Mouse (Mus musculus): ENCODE data around the gene Gm8300. TPM values are rescaled to one million over a fixed set of nuclear protein-coding genes. Genes with fewer than 3 reads are reported as not detected.
"Not testable (repeated sequence)": the region's sequence is repeated elsewhere in the genome, so short reads cannot be mapped to it uniquely, and the experiment has no call there.

The Gm8300 gene
- not detected in 2 replicates for polyA plus RNA-seq (2012; rRNA removed)

GRCm38 (mm10) chr12:87514016-87514415 lies at the start of gene Gm8300:
Gm8300 (plus strand) TSS chr12:87514316.
- not testable (repeated sequence) for H3K4me1 ChIP-seq (ENCODE audit: control insufficient read depth, insufficient read depth, low read length); H3K36me3 ChIP-seq (ENCODE audit: control insufficient read depth, insufficient read depth, low read length); H3K27me3 ChIP-seq (ENCODE audit: control insufficient read depth, insufficient read depth, low read length); H3K27ac ChIP-seq (ENCODE audit: control insufficient read depth, insufficient read depth, low read depth, low read length); H3K4me3 ChIP-seq (ENCODE audit: control insufficient read depth, low read depth, low read length)

GRCm38 (mm10) chr12:87464678-87465297 lies 49.3 kb upstream of the Gm8300 start:
- H3K27ac ChIP-seq (ENCODE audit: control insufficient read depth, insufficient read depth, low read depth, low read length) = no peak overlapping the region
- no peaks in the 10 kb centered on the region for H3K27me3 ChIP-seq (ENCODE audit: control insufficient read depth, insufficient read depth, low read length)
- no peaks in the 10 kb centered on the region for H3K4me1 ChIP-seq (ENCODE audit: control insufficient read depth, insufficient read depth, low read length)
- TF ChIP-seq CTCF (IDR thresholded peaks at IDR 0.05; ENCODE audit: control insufficient read depth, insufficient read depth, insufficient replicate concordance, low read depth, low read length) = no peak
- TF ChIP-seq POLR2A (IDR thresholded peaks at IDR 0.05; ENCODE audit: control insufficient read depth, low read depth, low read length) = no peak
- no peaks in the 10 kb centered on the region; the same call in 1 of the 2 replicates for H3K36me3 ChIP-seq (ENCODE audit: control insufficient read depth, insufficient read depth, low read length)
- H3K4me3 ChIP-seq (ENCODE audit: control insufficient read depth, low read depth, low read length) = no peak overlapping the region

- H3K27me3 ChIP-seq (ENCODE audit: control insufficient read depth, insufficient read depth, low read length) = no peaks in the 10 kb centered on the region
- no peak overlapping the region for H3K27ac ChIP-seq (ENCODE audit: control insufficient read depth, insufficient read depth, low read depth, low read length)
- H3K4me3 ChIP-seq (ENCODE audit: control insufficient read depth, low read depth, low read length) = peak overlapping the region; percentile 65
- no peaks in the 10 kb centered on the region for H3K36me3 ChIP-seq (ENCODE audit: control insufficient read depth, insufficient read depth, low read length)
- no peaks in the 10 kb centered on the region for H3K4me1 ChIP-seq (ENCODE audit: control insufficient read depth, insufficient read depth, low read length)
- TF ChIP-seq POLR2A (IDR thresholded peaks at IDR 0.05; ENCODE audit: control insufficient read depth, low read depth, low read length) = no peak
Measured at GRCm38 (mm10) chr12:87470263-87471136, 43.6 kb upstream of the Gm8300 start.

- no peaks in the 10 kb centered on the region for H3K4me1 ChIP-seq (ENCODE audit: control insufficient read depth, insufficient read depth, low read length)
- no peak for TF ChIP-seq CTCF (IDR thresholded peaks at IDR 0.05; ENCODE audit: control insufficient read depth, insufficient read depth, insufficient replicate concordance, low read depth, low read length)
- TF ChIP-seq POLR2A (IDR thresholded peaks at IDR 0.05; ENCODE audit: control insufficient read depth, low read depth, low read length) = no peak
- H3K27ac ChIP-seq (ENCODE audit: control insufficient read depth, insufficient read depth, low read depth, low read length) = peak overlapping the region; percentile 96
- no peaks in the 10 kb centered on the region for H3K36me3 ChIP-seq (ENCODE audit: control insufficient read depth, insufficient read depth, low read length)
- H3K4me3 ChIP-seq (ENCODE audit: control insufficient read depth, low read depth, low read length) = peak overlapping the region; percentile 99
- no peaks in the 10 kb centered on the region for H3K27me3 ChIP-seq (ENCODE audit: control insufficient read depth, insufficient read depth, low read length)
Measured at GRCm38 (mm10) chr12:87471421-87471963, 42.6 kb upstream of the Gm8300 start.

- TF ChIP-seq POLR2A (IDR thresholded peaks at IDR 0.05; ENCODE audit: control insufficient read depth, low read depth, low read length) = peak; percentile 97
- no peak for TF ChIP-seq CTCF (IDR thresholded peaks at IDR 0.05; ENCODE audit: control insufficient read depth, insufficient read depth, insufficient replicate concordance, low read depth, low read length)
- no peaks in the 10 kb centered on the region for H3K27me3 ChIP-seq (ENCODE audit: control insufficient read depth, insufficient read depth, low read length)
- no peaks in the 10 kb centered on the region for H3K36me3 ChIP-seq (ENCODE audit: control insufficient read depth, insufficient read depth, low read length)
- no peaks in the 10 kb centered on the region for H3K4me1 ChIP-seq (ENCODE audit: control insufficient read depth, insufficient read depth, low read length)
- peak within 1 kb of the TSS; percentile 99 for H3K4me3 ChIP-seq (ENCODE audit: control insufficient read depth, low read depth, low read length)
- H3K27ac ChIP-seq (ENCODE audit: control insufficient read depth, insufficient read depth, low read depth, low read length) = peak within 1 kb of the TSS; percentile 96
Measured at GRCm38 (mm10) chr12:87471964-87472786, 41.9 kb upstream of the Gm8300 start, which contains the start of gene Snw1. Snw1 (minus strand) TSS chr12:87472274.

GRCm38 (mm10) chr12:87474756-87475155 lies 39.4 kb upstream of the Gm8300 start:
- no peak overlapping the region for H3K4me3 ChIP-seq (ENCODE audit: control insufficient read depth, low read depth, low read length)
- no peaks in the 10 kb centered on the region for H3K27me3 ChIP-seq (ENCODE audit: control insufficient read depth, insufficient read depth, low read length)
- TF ChIP-seq CTCF (IDR thresholded peaks at IDR 0.05; ENCODE audit: control insufficient read depth, insufficient read depth, insufficient replicate concordance, low read depth, low read length) (no peak), POLR2A (IDR thresholded peaks at IDR 0.05; ENCODE audit: control insufficient read depth, low read depth, low read length) (no peak)
- no peak overlapping the region for H3K27ac ChIP-seq (ENCODE audit: control insufficient read depth, insufficient read depth, low read depth, low read length)
- no peaks in the 10 kb centered on the region for H3K4me1 ChIP-seq (ENCODE audit: control insufficient read depth, insufficient read depth, low read length)
- H3K36me3 ChIP-seq (ENCODE audit: control insufficient read depth, insufficient read depth, low read length) = no peaks in the 10 kb centered on the region

- H3K4me1 ChIP-seq (ENCODE audit: control insufficient read depth, insufficient read depth, low read length); H3K36me3 ChIP-seq (ENCODE audit: control insufficient read depth, insufficient read depth, low read length); H3K27me3 ChIP-seq (ENCODE audit: control insufficient read depth, insufficient read depth, low read length); H3K27ac ChIP-seq (ENCODE audit: control insufficient read depth, insufficient read depth, low read depth, low read length); H3K4me3 ChIP-seq (ENCODE audit: control insufficient read depth, low read depth, low read length): not testable (repeated sequence)
Measured at GRCm38 (mm10) chr12:87482482-87482881, 31.6 kb upstream of the Gm8300 start.

GRCm38 (mm10) chr12:87488683-87489082 lies 25.4 kb upstream of the Gm8300 start:
- not testable (repeated sequence) for H3K36me3 ChIP-seq (ENCODE audit: control insufficient read depth, insufficient read depth, low read length); H3K4me1 ChIP-seq (ENCODE audit: control insufficient read depth, insufficient read depth, low read length); H3K27me3 ChIP-seq (ENCODE audit: control insufficient read depth, insufficient read depth, low read length); H3K4me3 ChIP-seq (ENCODE audit: control insufficient read depth, low read depth, low read length); H3K27ac ChIP-seq (ENCODE audit: control insufficient read depth, insufficient read depth, low read depth, low read length)

GRCm38 (mm10) chr12:87494421-87494820 lies 19.7 kb upstream of the Gm8300 start, which contains the start of gene Gm5788:
Gm5788 (plus strand) TSS chr12:87494721.
- H3K27me3 ChIP-seq (ENCODE audit: control insufficient read depth, insufficient read depth, low read length); H3K4me3 ChIP-seq (ENCODE audit: control insufficient read depth, low read depth, low read length); H3K4me1 ChIP-seq (ENCODE audit: control insufficient read depth, insufficient read depth, low read length); H3K27ac ChIP-seq (ENCODE audit: control insufficient read depth, insufficient read depth, low read depth, low read length); H3K36me3 ChIP-seq (ENCODE audit: control insufficient read depth, insufficient read depth, low read length): not testable (repeated sequence)

- not testable (repeated sequence) for H3K27ac ChIP-seq (ENCODE audit: control insufficient read depth, insufficient read depth, low read depth, low read length); H3K4me3 ChIP-seq (ENCODE audit: control insufficient read depth, low read depth, low read length); H3K36me3 ChIP-seq (ENCODE audit: control insufficient read depth, insufficient read depth, low read length); H3K4me1 ChIP-seq (ENCODE audit: control insufficient read depth, insufficient read depth, low read length); H3K27me3 ChIP-seq (ENCODE audit: control insufficient read depth, insufficient read depth, low read length)
Measured at GRCm38 (mm10) chr12:87519616-87520015, 5.5 kb downstream of the Gm8300 start.

Data from testis, adult 2 months (tissue).